Mouse (Mus musculus) bone marrow macrophage, adult 2 months (primary cell): Measurements from ENCODE around the gene Fam222a.

Source experiments
- CTCF ChIP-seq: IDR thresholded peaks from 2 replicates; pipeline ENCODE4 v1.5.1; 2012; ENCODE audit warnings: low read depth, mild to moderate bottlenecking, low read length, moderate library complexity
- POLR2A ChIP-seq: IDR thresholded peaks from 2 replicates; pipeline ENCODE4 v1.6.1; 2012; ENCODE audit warnings: mild to moderate bottlenecking, low read depth, low read length, borderline replicate concordance

GRCm38 (mm10) chr5:114567075-114567517 lies 720 bp upstream of the Fam222a start:
- TF ChIP-seq POLR2A (no peak), CTCF (no peak)
